Mouse (Mus musculus) cerebellum, adult 18-20 months (tissue): Measurements from ENCODE around the gene Stk11.

Experiments
- DNase-seq, 2 experiments: peaks; one replicate each; pipeline ENCODE4 v3.0.0; 2021

Gene Stk11

DNA sequence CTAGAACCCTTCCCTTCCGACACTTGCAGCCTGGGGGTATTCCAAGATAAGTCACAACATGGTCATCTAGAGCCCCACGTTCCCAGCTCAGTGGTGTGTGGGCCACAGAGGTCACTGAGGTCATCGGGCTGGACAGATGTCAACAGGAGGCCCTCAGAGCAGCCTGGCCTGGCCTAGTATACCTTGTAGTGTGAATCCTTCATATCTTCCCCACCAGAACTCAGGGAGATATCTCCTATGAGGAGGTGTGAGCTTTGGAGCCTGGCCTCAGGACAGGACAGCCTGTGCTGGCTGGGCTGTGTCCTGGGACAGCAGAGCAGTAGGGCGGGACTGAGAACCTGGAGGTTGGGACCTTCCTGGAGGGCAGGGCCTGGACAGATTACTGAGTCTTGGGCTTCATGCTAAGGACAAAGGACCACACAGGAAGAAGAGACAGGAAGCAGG lies 31.0 kb downstream of the Stk11 start:
- DNase-seq = peak in 1 of 2 experiments; percentile 42

DNA sequence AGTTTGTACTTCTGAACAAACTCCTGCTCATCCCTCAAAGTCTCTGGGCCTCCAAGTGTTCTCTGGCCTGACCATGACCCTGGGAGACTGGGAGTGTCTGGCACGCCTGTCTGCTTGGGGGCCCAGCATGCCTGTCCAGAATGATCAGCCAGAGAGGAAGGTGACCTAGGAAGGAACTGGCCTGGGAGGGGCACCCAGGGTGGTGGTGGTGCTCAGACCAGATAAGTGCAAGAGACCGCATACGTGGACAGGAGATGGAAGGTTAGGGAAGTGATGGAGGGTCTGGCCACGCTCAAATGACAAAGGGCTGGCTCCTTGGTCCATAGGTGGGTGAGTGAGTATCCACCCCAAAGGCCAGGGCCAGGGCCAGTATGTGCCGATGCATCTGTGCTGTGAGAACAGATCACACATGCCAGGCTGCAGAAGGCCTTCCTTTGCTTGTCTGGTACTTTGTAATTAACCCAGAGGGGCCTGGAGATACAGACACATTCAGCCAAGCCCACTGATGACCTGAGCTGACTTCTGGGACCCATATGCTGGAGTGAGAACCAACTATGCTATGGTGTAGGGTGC lies 31.6 kb downstream of the Stk11 start:
- DNase-seq = peak in 1 of 2 experiments; percentile 40

- DNase-seq = peak; percentile 64 to 74
Observed at GRCm38 (mm10) chr10:80147719-80148601, 32.4 kb downstream of the Stk11 start, which contains the start of gene Midn. Gene Midn, plus strand, starts transcription at chr10:80148272.

DNA sequence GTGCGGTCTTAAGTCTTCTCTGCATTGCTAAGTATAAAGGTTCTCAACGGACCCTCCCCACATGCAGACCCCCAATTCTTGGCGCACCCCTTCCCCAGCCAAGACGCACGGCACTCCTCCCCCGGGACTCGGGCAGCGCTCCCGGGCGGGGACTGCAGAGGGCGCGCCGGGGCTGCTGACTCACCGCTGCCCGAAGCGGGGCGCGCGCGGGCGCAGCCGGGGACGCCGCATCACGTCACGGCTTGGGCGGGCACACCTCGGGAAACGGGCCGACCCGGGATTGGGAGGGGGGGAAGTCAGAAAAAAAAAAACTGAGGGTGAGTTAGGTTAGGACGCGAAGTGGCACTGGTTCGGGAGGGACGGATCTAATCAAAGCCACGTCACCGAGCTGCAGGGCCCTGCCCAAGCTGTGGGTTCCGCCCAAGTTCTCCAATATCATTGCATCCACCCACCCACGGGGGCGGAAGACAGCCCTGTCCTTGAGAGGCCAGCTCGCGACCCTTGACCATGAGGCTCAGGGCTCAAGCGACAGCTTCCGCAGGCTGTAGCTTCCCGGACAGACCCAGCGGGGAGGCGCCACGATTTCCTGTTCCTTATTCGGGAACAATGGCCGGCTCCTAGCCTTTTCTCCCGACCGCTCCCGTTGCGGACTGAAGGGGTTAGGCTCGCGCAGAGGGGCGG lies 33.1 kb downstream of the Stk11 start:
- DNase-seq = peak; percentile 94 to 98

- peak; percentile 95 to 98 for DNase-seq
Observed at GRCm38 (mm10) chr10:80149291-80150225, 34.0 kb downstream of the Stk11 start.

DNA sequence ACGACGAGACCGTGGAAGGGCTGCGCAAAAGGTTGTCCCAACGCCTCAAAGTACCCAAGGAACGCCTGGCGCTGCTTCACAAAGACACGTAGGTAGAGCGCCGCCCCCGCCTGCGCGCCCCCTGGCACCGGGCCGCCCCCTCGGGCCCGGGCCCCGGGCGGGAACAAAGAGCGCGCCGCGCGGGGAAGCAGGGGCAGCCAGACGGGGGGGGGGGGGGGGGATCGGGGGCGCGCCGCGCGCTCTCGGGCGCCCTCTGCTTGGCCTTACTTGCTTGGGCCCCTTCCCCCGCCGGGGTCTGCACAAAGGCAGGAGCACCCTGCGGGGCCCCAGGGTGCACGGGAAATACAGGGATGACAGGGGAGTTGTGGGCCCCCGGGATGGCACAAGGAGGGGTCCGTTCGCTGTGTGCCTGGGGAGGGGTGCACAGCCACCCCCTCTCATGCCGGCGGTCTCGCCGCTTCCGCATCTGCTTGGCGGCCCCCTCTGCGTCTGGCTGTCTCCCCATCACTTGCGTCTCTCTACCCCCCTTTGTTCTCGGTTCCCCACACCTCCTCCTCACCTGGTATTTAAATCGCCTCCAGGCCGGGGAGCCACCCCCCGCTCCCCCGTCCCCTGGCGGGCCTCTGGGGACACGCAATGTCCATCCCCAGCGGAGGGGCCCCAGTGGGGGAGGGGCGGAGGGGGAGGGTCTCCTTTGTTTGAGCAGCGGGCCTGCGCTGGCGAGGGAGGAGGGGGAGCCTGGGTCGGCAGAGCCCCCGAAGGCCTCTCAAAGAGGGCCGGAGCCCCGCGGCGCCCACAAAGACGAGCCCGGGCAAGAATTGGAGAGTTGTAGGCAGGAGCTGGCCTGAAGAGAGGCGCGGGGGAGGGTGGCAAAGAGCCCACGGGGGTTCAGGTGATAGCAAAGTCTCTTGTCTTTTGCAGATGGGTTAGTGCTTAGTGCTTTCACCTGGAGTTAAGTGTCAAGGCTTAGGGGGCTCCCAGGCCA lies 34.9 kb downstream of the Stk11 start:
- DNase-seq = peak; percentile 63 to 75

DNA sequence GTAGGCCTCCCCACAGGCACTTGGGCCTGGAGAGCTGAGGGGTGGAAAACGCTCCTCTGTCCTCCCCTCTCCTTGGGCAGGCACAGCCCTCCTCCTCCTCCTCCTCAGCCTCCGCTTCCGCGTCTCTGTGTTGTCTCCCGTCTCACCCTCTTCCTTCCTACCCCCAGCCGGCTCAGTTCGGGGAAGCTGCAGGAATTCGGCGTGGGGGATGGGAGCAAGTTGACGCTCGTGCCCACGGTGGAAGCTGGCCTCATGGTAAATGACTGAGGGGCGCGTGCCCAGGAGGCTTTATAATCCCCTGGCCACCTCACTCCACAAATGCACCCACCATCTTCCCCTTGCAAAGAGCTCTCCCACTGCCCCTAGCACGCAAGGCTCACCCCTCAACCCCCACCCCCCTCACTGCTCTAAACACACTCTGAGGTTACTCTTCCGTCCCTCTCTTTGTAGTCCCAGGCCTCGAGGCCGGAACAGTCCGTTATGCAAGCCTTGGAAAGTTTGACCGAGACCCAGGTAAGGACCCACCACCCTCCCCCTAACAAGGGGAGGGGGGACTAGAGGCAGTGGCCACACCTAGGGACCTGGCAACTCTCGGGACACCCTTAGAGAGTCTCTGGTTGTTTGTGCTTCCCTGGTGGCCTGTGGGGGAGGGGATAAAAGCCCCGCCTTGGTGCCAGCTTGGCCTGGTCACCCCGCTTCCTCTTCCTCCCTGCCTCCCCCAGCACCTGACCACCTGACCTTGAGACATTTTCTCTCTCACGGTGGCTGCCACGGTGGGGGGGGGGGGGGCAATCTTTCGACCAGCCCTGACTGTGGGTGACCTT lies 35.8 kb downstream of the Stk11 start:
- peak; percentile 64 for DNase-seq

DNA sequence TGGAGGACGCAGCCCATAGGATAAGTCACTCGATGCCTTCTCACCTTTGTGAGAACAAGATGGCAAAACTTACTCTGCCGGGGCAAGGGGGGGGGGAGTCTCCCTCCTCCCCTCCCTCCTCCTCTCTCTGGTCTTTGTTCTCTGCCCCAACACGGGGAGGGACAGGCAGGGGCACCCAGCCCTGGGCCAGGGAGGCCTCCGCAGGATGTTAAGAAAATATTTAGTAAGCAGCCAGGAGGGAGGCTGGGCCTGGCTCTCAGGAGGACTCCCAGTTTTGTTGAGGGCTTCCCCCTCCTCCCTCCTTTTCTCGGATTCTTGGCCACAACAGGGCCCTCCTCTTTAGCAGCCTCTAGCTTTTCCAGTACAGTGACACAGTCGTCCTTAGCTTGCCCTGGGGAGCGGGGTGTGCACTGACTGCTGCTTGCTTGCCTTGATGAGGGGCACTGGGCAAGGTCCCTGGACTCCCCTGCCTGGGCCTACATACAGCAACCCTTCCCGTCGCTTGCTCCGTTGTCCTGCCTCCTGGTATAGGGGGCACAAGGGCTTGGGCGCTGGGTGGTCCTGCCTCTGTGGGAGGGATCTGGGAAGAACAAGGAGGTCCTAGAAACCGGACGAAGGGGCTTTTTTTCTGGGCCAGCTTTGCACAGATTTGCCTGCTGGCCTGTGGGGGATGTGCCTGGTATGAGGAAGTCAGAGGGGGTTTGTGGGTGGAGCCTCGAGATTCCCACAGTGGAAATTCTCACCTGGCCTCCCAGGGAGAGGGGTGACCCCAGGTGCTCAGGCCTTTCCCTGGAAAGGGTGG lies 36.7 kb downstream of the Stk11 start:
- peak in 1 of 2 experiments; percentile 43 for DNase-seq

GRCm38 (mm10) chr10:80152873-80153260 lies 37.3 kb downstream of the Stk11 start:
- peak in 1 of 2 experiments; percentile 47 for DNase-seq

DNA sequence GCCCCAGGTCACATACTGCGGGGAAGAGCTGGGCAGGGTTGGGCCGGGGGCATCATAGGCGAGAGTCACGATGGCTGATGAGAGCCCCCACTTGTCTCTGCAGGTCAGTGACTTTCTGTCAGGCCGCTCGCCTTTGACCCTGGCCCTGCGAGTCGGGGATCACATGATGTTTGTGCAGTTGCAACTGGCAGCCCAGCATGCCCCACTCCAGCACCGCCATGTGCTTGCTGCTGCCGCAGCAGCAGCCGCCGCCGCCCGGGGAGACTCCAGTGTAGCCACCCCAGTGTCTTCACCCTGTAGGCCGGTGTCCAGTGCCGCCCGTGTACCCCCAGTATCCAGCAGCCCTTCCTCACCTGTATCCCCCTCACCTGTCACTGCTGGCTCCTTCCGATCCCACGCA lies 38.1 kb downstream of the Stk11 start:
- no peak for DNase-seq

GRCm38 (mm10) chr10:80154384-80154783 lies 38.8 kb downstream of the Stk11 start:
- no peak for DNase-seq

- no peak for DNase-seq
Observed at GRCm38 (mm10) chr10:80155277-80155676, 39.7 kb downstream of the Stk11 start.

DNA sequence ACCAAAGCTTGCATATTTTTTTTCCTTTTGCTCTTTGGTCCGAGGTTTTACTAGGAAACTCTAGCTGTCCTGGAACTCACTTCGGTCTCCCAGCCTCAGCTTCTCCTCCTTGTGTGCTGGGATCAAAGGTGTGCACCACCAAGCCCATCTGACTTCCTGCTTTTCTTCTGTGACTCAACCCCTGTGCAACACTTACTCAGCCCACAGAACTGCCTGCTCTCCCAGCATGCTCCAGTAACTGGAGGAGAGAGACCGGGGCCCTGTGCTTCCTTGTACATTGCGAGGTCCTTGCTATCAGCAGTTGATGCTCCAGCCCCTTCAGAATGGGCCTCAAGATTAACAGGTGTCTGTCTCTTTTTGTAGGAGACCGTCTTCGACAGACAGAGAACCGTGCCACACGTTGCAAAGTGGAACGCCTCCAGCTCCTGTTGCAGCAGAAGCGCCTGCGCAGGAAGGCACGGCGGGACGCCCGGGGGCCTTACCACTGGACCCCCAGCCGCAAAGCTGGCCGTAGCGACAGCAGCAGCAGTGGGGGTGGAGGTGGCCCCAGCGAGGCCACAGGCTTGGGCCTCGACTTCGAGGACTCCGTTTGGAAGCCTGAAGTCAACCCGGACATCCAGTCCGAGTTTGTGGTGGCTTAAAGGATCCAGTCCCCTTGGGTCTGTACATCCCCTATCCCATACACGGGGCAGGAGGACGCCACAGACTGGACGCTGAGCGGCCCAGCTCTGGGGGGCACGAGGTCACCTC lies 40.6 kb downstream of the Stk11 start:
- no peak for DNase-seq

DNA sequence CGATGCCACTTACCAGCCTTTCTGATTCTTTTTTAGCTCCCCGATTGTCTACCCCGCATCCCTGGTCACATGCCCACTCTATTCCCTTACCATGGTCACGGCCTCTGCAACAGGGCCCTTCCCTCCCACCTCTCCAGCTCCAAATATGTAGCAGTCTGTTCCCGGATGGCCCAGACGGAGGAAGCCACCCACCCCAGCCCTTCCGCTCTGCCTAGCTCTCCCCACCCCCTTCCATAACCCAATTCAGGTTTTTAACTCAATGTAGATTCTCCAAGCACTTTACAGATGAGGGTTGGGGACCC lies 41.1 kb downstream of the Stk11 start:
- no peak for DNase-seq

DNA sequence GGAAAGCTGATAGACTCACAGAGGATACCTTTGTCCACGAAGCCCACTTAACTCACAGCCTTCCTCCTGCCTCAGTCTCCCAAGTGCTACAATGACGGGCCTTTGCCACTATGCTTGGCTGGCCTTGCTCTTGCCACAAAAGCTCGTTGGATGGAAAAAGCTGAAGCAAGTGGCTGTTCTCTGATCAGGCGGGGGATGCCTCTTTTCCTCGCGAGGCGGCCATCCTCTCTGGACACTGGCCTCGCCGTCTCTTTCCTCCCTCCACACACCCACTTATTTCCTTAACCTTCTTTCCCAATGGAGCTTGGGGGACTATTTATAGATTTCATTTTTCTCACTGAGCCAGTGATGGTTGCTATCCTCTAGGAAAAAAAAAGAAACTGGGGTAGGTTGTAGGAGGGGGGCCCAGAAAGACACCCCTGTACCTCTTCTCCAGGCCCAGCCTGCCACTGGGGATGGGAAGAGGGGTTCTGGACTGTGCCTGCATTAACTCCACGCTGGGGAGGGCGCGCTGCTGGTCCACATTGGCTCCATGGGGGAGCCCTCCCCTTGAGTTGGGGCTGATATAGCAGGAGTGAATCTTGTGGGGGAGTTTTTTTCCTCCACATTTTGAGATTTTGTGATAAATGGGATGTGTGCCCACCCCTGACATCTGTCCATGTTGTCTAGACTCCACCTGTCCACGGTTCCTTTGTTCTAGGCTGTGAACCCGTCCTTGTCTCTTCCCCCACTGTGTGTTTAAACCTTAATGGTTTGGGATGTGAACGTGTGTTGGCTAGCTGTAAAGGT lies 41.7 kb downstream of the Stk11 start:
- no peak for DNase-seq

DNA sequence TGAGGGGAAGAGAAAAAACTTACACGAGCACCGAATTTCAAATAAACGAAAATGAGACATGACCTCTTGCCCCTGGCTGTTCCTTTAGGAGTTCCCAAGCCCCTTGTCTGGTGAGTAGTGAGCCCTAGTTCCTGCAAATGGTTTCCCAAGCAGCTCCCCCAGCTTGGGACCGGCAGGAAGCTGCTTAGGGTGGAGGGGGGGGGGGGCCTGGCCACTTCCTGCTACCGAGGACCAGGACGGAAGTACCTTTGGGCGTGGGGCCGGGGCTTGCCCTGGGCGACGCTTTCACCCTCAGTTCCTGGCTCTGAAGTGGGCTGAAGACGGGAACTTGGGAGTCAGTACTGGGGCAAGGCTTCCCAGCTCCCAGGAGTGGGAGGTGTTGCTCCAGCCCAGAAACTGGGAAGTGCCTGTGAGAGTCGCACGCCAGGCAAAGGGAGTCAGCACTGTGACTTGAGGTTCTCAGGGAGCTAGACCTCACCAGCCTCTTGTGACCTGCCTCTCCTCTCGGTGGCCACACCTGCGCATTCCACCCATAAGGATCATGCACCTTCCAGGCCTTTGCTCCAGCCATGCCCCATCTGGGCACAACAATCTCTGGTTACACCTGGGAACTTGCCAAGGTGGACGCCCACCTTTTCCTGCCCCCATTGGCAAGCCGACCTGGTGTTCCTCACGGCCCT lies 42.8 kb downstream of the Stk11 start:
- DNase-seq = peak; percentile 29 to 46

GRCm38 (mm10) chr10:80159021-80159560 lies 43.5 kb downstream of the Stk11 start:
- peak; percentile 54 to 64 for DNase-seq
